Mouse (Mus musculus): ENCODE measurements around the gene Cox14. TPM values are rescaled to one million over a fixed set of nuclear protein-coding genes. Genes with fewer than 3 reads are reported as not detected.
A peak's percentile ranks its signal among the peaks of the same experiment; 100 is the strongest.

Cox14 gene
- polyA plus RNA-seq (2015; fragmentation: Nextera tagmentation; extraction: Ambion mirVana) = 71.0 and 77.1 TPM in 2 replicates

DNA sequence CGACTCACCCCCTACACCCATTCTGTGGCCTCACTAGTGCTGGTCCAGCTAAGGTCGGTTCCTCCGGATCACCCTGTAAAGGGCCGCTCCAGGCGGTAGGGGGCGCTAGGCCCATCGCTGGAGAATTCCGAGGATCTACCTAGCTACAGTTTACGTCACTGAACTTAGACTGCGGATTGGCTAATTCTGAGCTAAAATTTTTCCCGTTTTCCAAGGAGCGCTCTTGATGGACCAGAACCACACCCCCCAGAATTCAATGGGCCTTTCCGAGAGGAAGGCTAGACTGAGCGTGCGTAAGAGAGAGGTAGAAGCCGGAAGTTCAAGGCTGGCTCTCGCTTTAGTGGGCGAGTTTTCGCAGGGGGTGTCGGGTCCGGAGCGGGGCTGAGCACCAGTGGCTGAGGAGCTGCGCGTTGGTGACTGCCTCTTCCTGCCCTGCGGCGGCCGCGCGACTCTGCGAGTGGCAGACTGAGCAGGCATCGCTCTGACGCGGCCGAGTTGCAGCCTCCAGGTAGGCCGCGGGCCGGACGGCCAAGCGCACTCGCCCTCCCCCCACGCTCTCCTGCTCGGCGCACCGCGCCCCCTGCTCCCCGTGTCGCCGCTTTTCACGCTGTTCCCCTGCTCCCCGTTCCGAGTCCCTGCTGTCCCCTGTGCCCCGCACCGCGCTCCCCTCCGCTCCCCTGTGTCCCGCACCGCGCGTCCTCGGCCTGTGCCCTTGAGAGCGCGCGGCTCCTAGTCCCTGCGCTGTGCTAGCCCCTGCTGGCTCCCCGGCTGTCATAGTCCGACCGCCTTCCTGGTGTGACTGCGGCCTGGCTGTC is at the start of gene Cox14:
Gene Cox14 (plus strand): TSS at position 278 of the 815 bp plus-strand sequence.
- peak; percentile 89 for ATAC-seq (ENCODE audit: low read depth)
- Histone ChIP-seq H3K36me3 (ENCODE audit: control insufficient read depth, insufficient read depth) (peaks cover 12% of the 10 kb centered on the region), H3K4me2 (ENCODE audit: low read depth, low read length) (peak within 1 kb of the TSS; percentile 82), H3K4me3 (ENCODE audit: low read depth, low read length) (peak within 1 kb of the TSS; percentile 87), H3K9me3 (replicated peaks; ENCODE audit: control insufficient read depth, low read length) (no peaks in the 10 kb centered on the region), H3K4me1 (ENCODE audit: control insufficient read depth, low read depth, low read length) (peaks cover 30% of the 10 kb centered on the region), H3K27me3 (ENCODE audit: control insufficient read depth, insufficient read depth, low read depth, low read length) (no peaks in the 10 kb centered on the region), H3K9ac (ENCODE audit: low read depth, low read length) (peak within 1 kb of the TSS; percentile 90), H3K27ac (ENCODE audit: low read length) (peak within 1 kb of the TSS; percentile 87)
- WGBS (ENCODE audit: insufficient replicate concordance) = under 1% methylated on average over 66 of the region's 68 CpGs

DNA sequence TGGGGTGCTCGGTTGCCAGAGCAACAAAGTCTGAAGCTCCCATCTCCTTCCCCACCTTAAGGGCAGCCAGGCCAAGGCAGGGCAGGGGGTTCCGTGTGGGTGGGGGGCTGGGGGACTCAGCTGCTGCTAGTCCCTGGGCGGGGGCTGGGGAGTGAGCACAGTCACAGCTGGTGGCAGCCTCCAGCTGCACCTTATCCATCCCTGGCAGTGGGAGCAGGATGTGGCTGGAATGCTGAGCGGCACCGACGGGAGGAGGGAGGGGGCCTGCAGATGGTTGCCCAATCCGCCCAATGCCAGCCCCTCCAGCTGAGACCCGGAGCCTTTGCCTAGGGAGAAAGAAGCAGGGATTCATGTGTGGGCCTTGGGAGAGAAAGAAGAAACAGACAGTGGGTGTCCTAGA is 48.3 kb upstream of the Cox14 start:
- no peak overlapping the region for H3K9ac ChIP-seq (ENCODE audit: low read depth, low read length)
- H3K27ac ChIP-seq (ENCODE audit: low read length) = no peak overlapping the region
- peaks cover 28% of the 10 kb centered on the region for H3K27me3 ChIP-seq (ENCODE audit: control insufficient read depth, insufficient read depth, low read depth, low read length)
- no peak overlapping the region for H3K4me3 ChIP-seq (ENCODE audit: low read depth, low read length)
- H3K4me2 ChIP-seq (ENCODE audit: low read depth, low read length) = no peak overlapping the region
- 48% methylated on average over 8 of the region's 8 CpGs for WGBS (ENCODE audit: insufficient replicate concordance)
- H3K36me3 ChIP-seq (ENCODE audit: control insufficient read depth, insufficient read depth) = no peaks in the 10 kb centered on the region
- H3K9me3 ChIP-seq (replicated peaks; ENCODE audit: control insufficient read depth, low read length) = no peaks in the 10 kb centered on the region
- no peak for ATAC-seq (ENCODE audit: low read depth)
- H3K4me1 ChIP-seq (ENCODE audit: control insufficient read depth, low read depth, low read length) = no peaks in the 10 kb centered on the region

DNA sequence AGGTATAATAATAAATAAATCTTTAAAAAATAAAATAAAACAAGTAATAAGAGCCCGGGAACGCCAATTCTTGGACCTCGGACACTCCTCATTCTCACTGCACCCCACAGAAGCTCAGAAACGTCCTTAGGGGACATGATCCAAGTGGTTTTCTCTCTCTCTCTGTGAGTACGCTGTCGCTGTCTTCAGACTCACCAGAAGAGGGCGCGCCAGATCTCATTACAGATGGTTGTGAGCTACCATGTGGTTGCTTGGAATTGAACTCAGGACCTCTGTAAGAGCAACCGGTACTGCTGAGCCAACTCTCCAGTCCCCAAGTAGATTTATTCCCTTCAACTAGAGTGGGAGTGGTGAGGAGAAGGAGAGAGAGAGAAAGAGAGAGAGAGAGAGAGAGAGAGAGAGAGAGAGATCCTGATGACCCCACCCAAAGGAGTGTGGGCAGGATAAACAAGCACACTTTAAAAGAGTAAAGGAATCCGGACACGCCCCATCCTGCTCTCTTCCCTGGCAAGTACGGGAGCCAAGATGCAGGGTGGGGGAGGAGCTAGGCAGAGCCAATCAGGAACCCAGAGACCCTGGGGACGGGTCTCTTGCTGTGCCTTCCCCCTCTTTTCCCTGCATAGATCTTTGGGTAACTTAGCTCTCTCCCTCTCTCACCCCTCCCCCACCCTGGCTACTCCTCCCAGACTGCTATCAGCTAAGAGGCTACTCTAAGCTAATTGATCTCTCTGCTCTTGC is 47.2 kb upstream of the Cox14 start:
- H3K27me3 ChIP-seq (ENCODE audit: control insufficient read depth, insufficient read depth, low read depth, low read length) = peaks cover 17% of the 10 kb centered on the region
- no peak overlapping the region for H3K4me3 ChIP-seq (ENCODE audit: low read depth, low read length)
- H3K27ac ChIP-seq (ENCODE audit: low read length) = no peak overlapping the region
- ATAC-seq (ENCODE audit: low read depth) = no peak
- H3K4me1 ChIP-seq (ENCODE audit: control insufficient read depth, low read depth, low read length) = no peaks in the 10 kb centered on the region
- no peaks in the 10 kb centered on the region for H3K36me3 ChIP-seq (ENCODE audit: control insufficient read depth, insufficient read depth)
- 10% methylated on average over 13 of the region's 13 CpGs for WGBS (ENCODE audit: insufficient replicate concordance)
- H3K9ac ChIP-seq (ENCODE audit: low read depth, low read length) = no peak overlapping the region
- H3K9me3 ChIP-seq (replicated peaks; ENCODE audit: control insufficient read depth, low read length) = no peaks in the 10 kb centered on the region
- no peak overlapping the region for H3K4me2 ChIP-seq (ENCODE audit: low read depth, low read length)

DNA sequence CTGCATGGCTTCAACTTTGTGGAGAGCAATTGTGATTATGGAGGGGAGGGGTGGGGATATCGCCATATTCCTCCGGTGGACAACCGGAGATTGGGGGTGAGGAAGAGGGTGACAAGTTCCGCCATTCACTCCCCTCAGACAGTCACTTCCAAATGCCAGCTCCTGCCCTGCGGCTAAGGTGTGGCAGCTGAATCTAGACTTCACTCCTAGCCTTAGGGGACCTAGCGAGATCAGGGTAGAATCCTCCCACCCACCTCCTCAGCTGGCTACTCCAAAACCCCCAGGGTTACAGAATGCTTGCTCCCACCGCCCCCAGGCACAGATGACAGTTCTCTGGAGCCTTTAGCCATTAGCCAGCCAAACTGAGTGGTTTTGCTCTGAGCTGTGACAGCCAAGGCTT is 46.4 kb upstream of the Cox14 start:
- 65% methylated on average over 7 of the region's 7 CpGs for WGBS (ENCODE audit: insufficient replicate concordance)
- Histone ChIP-seq H3K9ac (ENCODE audit: low read depth, low read length) (no peak overlapping the region), H3K4me3 (ENCODE audit: low read depth, low read length) (no peak overlapping the region), H3K27ac (ENCODE audit: low read length) (no peak overlapping the region), H3K36me3 (ENCODE audit: control insufficient read depth, insufficient read depth) (no peaks in the 10 kb centered on the region), H3K4me2 (ENCODE audit: low read depth, low read length) (no peak overlapping the region), H3K9me3 (replicated peaks; ENCODE audit: control insufficient read depth, low read length) (no peaks in the 10 kb centered on the region), H3K4me1 (ENCODE audit: control insufficient read depth, low read depth, low read length) (no peaks in the 10 kb centered on the region), H3K27me3 (ENCODE audit: control insufficient read depth, insufficient read depth, low read depth, low read length) (peaks cover 9% of the 10 kb centered on the region)
- ATAC-seq (ENCODE audit: low read depth) = no peak

DNA sequence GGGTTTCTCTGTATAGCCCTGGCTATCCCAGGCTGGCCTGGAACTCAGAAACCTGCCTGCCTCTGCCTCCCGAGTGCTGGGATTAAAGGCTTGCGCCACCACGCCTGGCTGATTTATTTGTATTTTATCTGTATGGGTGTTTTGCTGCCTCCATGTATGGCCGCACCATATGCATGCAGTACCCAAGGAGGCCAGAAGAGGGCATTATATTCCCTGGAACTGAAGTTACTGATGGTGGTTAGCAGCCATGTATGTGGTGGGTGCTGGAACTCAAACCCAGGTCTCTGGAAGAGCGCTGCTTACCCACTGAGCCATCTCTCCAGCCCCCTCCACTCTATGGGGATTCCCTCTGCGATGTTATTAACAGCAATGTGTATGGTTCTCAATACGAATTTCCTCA is 42.5 kb upstream of the Cox14 start:
- H3K4me1 ChIP-seq (ENCODE audit: control insufficient read depth, low read depth, low read length) = no peaks in the 10 kb centered on the region
- peaks cover 4% of the 10 kb centered on the region; the same call in 1 of the 2 replicates for H3K27me3 ChIP-seq (ENCODE audit: control insufficient read depth, insufficient read depth, low read depth, low read length)
- no peak overlapping the region for H3K4me3 ChIP-seq (ENCODE audit: low read depth, low read length)
- ATAC-seq (ENCODE audit: low read depth) = no peak
- no peaks in the 10 kb centered on the region for H3K36me3 ChIP-seq (ENCODE audit: control insufficient read depth, insufficient read depth)
- 73% methylated on average over 7 of the region's 7 CpGs for WGBS (ENCODE audit: insufficient replicate concordance)
- no peak overlapping the region for H3K9ac ChIP-seq (ENCODE audit: low read depth, low read length)
- H3K9me3 ChIP-seq (replicated peaks; ENCODE audit: control insufficient read depth, low read length) = no peaks in the 10 kb centered on the region
- H3K27ac ChIP-seq (ENCODE audit: low read length) = no peak overlapping the region
- no peak overlapping the region for H3K4me2 ChIP-seq (ENCODE audit: low read depth, low read length)

DNA sequence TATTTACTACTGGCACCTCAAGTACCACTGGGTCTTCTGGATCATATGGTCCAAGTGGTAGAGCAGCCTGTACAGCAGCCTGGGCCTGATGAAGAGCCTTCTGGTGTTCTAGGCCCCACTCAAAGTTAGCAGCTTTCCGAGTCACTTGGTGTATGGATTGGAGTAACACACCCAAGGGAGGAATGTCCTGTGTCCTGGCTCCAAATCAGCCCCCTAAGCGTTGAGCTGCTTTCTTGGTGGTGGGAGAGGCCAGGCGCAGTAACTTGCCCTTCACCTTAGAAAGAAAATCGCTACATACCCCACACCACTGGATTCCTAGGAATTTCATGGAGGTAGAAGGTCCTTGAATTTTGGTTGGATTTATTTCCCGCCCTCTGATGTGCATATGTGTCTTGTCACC is 41.3 kb upstream of the Cox14 start:
- H3K27ac ChIP-seq (ENCODE audit: low read length) = no peak overlapping the region
- H3K9me3 ChIP-seq (replicated peaks; ENCODE audit: control insufficient read depth, low read length) = no peaks in the 10 kb centered on the region
- H3K9ac ChIP-seq (ENCODE audit: low read depth, low read length) = no peak overlapping the region
- no peaks in the 10 kb centered on the region for H3K36me3 ChIP-seq (ENCODE audit: control insufficient read depth, insufficient read depth)
- H3K4me1 ChIP-seq (ENCODE audit: control insufficient read depth, low read depth, low read length) = no peaks in the 10 kb centered on the region
- 75% methylated on average over 5 of the region's 5 CpGs for WGBS (ENCODE audit: insufficient replicate concordance)
- H3K4me3 ChIP-seq (ENCODE audit: low read depth, low read length) = no peak overlapping the region
- no peak overlapping the region for H3K4me2 ChIP-seq (ENCODE audit: low read depth, low read length)
- ATAC-seq (ENCODE audit: low read depth) = no peak
- no peaks in the 10 kb centered on the region; the same call in 1 of the 2 replicates for H3K27me3 ChIP-seq (ENCODE audit: control insufficient read depth, insufficient read depth, low read depth, low read length)

DNA sequence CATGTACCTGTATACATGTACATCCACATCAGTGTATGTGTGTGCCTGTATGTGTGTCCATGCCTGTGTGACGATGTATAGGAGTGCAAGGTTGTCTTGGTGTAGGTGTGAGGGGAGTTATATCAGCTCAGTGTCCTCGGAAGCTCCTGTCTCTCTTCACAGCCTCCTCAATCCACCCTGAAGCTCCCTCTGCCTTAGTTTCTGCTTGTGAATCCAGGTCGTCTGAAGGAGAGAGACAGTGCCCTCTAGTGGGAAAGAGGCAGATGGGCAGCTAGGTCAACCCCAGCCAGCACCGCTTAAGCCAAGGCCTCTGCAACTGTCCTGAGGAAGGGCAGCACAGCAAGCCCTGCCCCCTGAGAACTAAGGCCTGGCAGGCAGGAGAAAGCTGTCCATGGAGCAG is 36.7 kb upstream of the Cox14 start:
- H3K4me1 ChIP-seq (ENCODE audit: control insufficient read depth, low read depth, low read length) = no peaks in the 10 kb centered on the region
- H3K4me3 ChIP-seq (ENCODE audit: low read depth, low read length) = no peak overlapping the region
- H3K9ac ChIP-seq (ENCODE audit: low read depth, low read length) = no peak overlapping the region
- H3K27ac ChIP-seq (ENCODE audit: low read length) = no peak overlapping the region
- no peak for ATAC-seq (ENCODE audit: low read depth)
- no peaks in the 10 kb centered on the region for H3K36me3 ChIP-seq (ENCODE audit: control insufficient read depth, insufficient read depth)
- WGBS (ENCODE audit: insufficient replicate concordance) = 8% methylated on average over 4 of the region's 4 CpGs
- H3K27me3 ChIP-seq (ENCODE audit: control insufficient read depth, insufficient read depth, low read depth, low read length) = no peaks in the 10 kb centered on the region; the same call in 1 of the 2 replicates
- no peaks in the 10 kb centered on the region for H3K9me3 ChIP-seq (replicated peaks; ENCODE audit: control insufficient read depth, low read length)
- H3K4me2 ChIP-seq (ENCODE audit: low read depth, low read length) = no peak overlapping the region

DNA sequence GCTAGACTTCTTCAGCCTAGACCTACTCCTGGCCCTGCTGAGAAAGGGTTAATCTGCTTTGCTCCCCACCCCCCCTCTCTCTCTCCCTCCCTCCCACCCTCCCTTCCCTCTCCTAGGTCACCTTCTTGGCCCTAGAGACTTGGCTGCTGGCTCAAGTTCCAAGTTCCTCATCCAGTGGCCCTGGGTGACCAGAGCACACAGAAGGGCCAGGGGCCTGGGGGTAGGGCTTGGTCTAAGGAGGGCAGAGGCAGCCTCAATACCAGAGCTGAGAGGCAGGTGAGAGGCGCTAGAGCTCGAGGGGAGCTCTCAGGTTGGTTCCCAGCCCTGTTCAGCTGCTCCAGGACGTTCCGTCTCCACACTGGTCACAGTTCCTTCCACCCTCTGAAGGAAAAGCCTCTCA is 34.5 kb upstream of the Cox14 start:
- H3K4me3 ChIP-seq (ENCODE audit: low read depth, low read length) = no peak overlapping the region
- H3K36me3 ChIP-seq (ENCODE audit: control insufficient read depth, insufficient read depth) = no peaks in the 10 kb centered on the region
- no peaks in the 10 kb centered on the region; the same call in 1 of the 2 replicates for H3K27me3 ChIP-seq (ENCODE audit: control insufficient read depth, insufficient read depth, low read depth, low read length)
- H3K4me2 ChIP-seq (ENCODE audit: low read depth, low read length) = no peak overlapping the region
- H3K4me1 ChIP-seq (ENCODE audit: control insufficient read depth, low read depth, low read length) = no peaks in the 10 kb centered on the region
- ATAC-seq (ENCODE audit: low read depth) = no peak
- no peak overlapping the region for H3K9ac ChIP-seq (ENCODE audit: low read depth, low read length)
- 16% methylated on average over 4 of the region's 4 CpGs for WGBS (ENCODE audit: insufficient replicate concordance)
- H3K9me3 ChIP-seq (replicated peaks; ENCODE audit: control insufficient read depth, low read length) = no peaks in the 10 kb centered on the region
- H3K27ac ChIP-seq (ENCODE audit: low read length) = no peak overlapping the region

DNA sequence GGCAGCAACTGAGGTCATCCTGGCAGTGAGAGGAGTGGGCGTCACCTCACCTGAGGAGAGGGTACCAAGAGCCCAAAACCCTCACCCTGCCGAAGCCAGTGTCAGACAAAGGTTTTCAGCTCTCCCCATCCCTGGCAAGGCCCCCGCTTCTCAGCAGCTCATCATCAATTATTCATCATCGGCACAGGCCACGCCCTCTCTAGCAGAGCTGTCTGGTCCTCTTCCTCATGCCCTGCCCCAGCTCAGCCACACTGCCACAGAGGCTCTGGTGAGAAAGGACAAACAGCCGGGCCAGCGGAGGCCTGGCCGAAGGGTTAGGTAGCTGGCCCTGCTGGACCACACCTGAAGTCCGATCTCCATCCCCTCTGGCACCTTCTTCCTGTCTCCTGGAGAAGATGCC is 33.4 kb upstream of the Cox14 start:
- Histone ChIP-seq H3K4me2 (ENCODE audit: low read depth, low read length) (no peak overlapping the region), H3K4me1 (ENCODE audit: control insufficient read depth, low read depth, low read length) (no peaks in the 10 kb centered on the region), H3K9me3 (replicated peaks; ENCODE audit: control insufficient read depth, low read length) (no peaks in the 10 kb centered on the region), H3K36me3 (ENCODE audit: control insufficient read depth, insufficient read depth) (no peaks in the 10 kb centered on the region), H3K9ac (ENCODE audit: low read depth, low read length) (no peak overlapping the region), H3K4me3 (ENCODE audit: low read depth, low read length) (no peak overlapping the region), H3K27me3 (ENCODE audit: control insufficient read depth, insufficient read depth, low read depth, low read length) (no peaks in the 10 kb centered on the region; the same call in none of the 2 replicates), H3K27ac (ENCODE audit: low read length) (no peak overlapping the region)
- ATAC-seq (ENCODE audit: low read depth) = no peak
- 42% methylated on average over 9 of the region's 9 CpGs for WGBS (ENCODE audit: insufficient replicate concordance)

Measured in liver, embryonic 16.5 days (tissue).